11 mouse cellular contexts compared by ENCODE assay signal in genomic region chr6:128076104-128077020, GRCm38 (mm10).
A peak's percentile ranks its signal among the peaks of the same experiment; 100 is the strongest.
DNase-seq lines count a peak whose midpoint lies in the region; ATAC-seq and TF ChIP-seq lines count a peak whose summit lies in the region.
"Had no signal": no experiment of that assay in that cellular context is flagged by ENCODE, and none has a peak within 500 bp of the region (broad histone marks: within the 10 kb centered on the region; RNA-seq: fewer than 3 reads in every experiment).

No protein-coding gene starts in this region.

- H3K4me2 ChIP-seq in kidney, postnatal 0 days (ENCODE audit: low read length): no peak overlapping the region
- H3K4me2 ChIP-seq in liver, postnatal 0 days (ENCODE audit: low read depth, low read length): no peak overlapping the region

- H3K9me3 ChIP-seq in kidney, postnatal 0 days (replicated peaks; ENCODE audit: low read length): no peaks in the 10 kb centered on the region
- no peaks in the 10 kb centered on the region for H3K9me3 ChIP-seq in liver, postnatal 0 days (ENCODE audit: low read length)

- H3K36me3 ChIP-seq in kidney, postnatal 0 days (ENCODE audit: insufficient read depth, low read length): no peaks in the 10 kb centered on the region; the same call in 1 of the 2 replicates
- no peaks in the 10 kb centered on the region for H3K36me3 ChIP-seq in liver, postnatal 0 days (replicated peaks; ENCODE audit: insufficient read depth, low read length)
- H3K36me3 ChIP-seq: G1E had no signal

- peak overlapping the region; percentile 25 for H3K4me3 ChIP-seq in gastrocnemius, adult 2 months
- H3K4me3 ChIP-seq in kidney, postnatal 0 days (replicated peaks; ENCODE audit: low read depth, low read length): no peak overlapping the region
- H3K4me3 ChIP-seq in liver, postnatal 0 days (ENCODE audit: low read depth, low read length): no peak overlapping the region

- no peak for TF ChIP-seq CTCF in gastrocnemius, adult 2 months (IDR thresholded peaks at IDR 0.05)
- TF ChIP-seq CTCF in kidney, postnatal 0 days (IDR thresholded peaks at IDR 0.05; ENCODE audit: low read depth): no peak
- no peak for TF ChIP-seq CTCF in liver, postnatal 0 days (IDR thresholded peaks at IDR 0.05; ENCODE audit: low read depth)

- peak; percentile 68 for DNase-seq in gastrocnemius, adult 2 months
- peak; percentile 60 to 68 for DNase-seq in heart, adult 9 months (ENCODE audit: low spot score in 2 of 2)
- DNase-seq in kidney, postnatal 0 days (ENCODE audit: low spot score): peak; percentile 76
- peak; percentile 54 for DNase-seq in lung, postnatal 10 days
- no peak for DNase-seq in left cerebral cortex, postnatal 25 days (ENCODE audit: low spot score in 2 of 2)
- no peak for DNase-seq in right cerebral cortex, postnatal 36 days (ENCODE audit: low spot score in 2 of 2)
- no peak for DNase-seq in liver, postnatal 0 days
- no peak for DNase-seq in spleen, postnatal 4 days (ENCODE audit: low spot score in 2 of 2)
- DNase-seq: liver; right cerebral cortex, adult 18-20 months had no signal

- H3K9ac ChIP-seq in kidney, postnatal 0 days (ENCODE audit: low read depth, low read length): no peak overlapping the region
- no peak overlapping the region for H3K9ac ChIP-seq in liver, postnatal 0 days (replicated peaks)

- H3K27ac ChIP-seq in gastrocnemius, adult 2 months: peak overlapping the region; percentile 50
- peak overlapping the region; percentile 47 for H3K27ac ChIP-seq in kidney, postnatal 0 days
- no peak overlapping the region for H3K27ac ChIP-seq in liver, postnatal 0 days (ENCODE audit: low read depth)

- no peak; the same call in 1 of the 2 replicates for ATAC-seq in kidney, postnatal 0 days (replicated peaks; ENCODE audit: low FRiP score, low read depth)
- ATAC-seq in liver, postnatal 0 days: no peak

- peaks cover 20% of the 10 kb centered on the region; the same call in 1 of the 2 replicates for H3K4me1 ChIP-seq in kidney, postnatal 0 days (replicated peaks; ENCODE audit: insufficient read depth, low read length)
- no peaks in the 10 kb centered on the region for H3K4me1 ChIP-seq in liver, postnatal 0 days (ENCODE audit: insufficient read depth)

- 49% methylated on average over 21 of the region's 21 CpGs for WGBS in kidney, postnatal 0 days
- WGBS in liver, postnatal 0 days (ENCODE audit: insufficient replicate concordance): 83% methylated on average over 21 of the region's 21 CpGs

- intact Hi-C loops in gastrocnemius, adult 2 months (cut with DNase I): loop anchor here (5.0 kb wide), 1 partner anchor 104 kb away; no protein-coding TSS in a partner anchor
- intact Hi-C loops in left cerebral cortex, postnatal 25 days (cut with DNase I): no loop called here

- no peaks in the 10 kb centered on the region for H3K27me3 ChIP-seq in kidney, postnatal 0 days (ENCODE audit: insufficient read depth, low read length)
- H3K27me3 ChIP-seq in liver, postnatal 0 days (ENCODE audit: insufficient read depth, low read length): no peaks in the 10 kb centered on the region

- no peak for TF ChIP-seq EP300 in liver, postnatal 0 days (IDR thresholded peaks at IDR 0.05; ENCODE audit: low read depth)

Comparison
In these comparisons a context has a peak if more than half of its experiments do, and no peak if none do; other contexts are left out.
1. DNase-seq: peak in gastrocnemius, adult 2 months (single experiment), heart, adult 9 months (2 of 2), kidney, postnatal 0 days (single experiment) and lung, postnatal 10 days (single experiment); none in left cerebral cortex, postnatal 25 days (0 of 2), right cerebral cortex, postnatal 36 days (0 of 2), liver, postnatal 0 days (single experiment) and spleen, postnatal 4 days (0 of 2).